ENCODE assay signal across 7 mouse cellular contexts in the genomic region with DNA sequence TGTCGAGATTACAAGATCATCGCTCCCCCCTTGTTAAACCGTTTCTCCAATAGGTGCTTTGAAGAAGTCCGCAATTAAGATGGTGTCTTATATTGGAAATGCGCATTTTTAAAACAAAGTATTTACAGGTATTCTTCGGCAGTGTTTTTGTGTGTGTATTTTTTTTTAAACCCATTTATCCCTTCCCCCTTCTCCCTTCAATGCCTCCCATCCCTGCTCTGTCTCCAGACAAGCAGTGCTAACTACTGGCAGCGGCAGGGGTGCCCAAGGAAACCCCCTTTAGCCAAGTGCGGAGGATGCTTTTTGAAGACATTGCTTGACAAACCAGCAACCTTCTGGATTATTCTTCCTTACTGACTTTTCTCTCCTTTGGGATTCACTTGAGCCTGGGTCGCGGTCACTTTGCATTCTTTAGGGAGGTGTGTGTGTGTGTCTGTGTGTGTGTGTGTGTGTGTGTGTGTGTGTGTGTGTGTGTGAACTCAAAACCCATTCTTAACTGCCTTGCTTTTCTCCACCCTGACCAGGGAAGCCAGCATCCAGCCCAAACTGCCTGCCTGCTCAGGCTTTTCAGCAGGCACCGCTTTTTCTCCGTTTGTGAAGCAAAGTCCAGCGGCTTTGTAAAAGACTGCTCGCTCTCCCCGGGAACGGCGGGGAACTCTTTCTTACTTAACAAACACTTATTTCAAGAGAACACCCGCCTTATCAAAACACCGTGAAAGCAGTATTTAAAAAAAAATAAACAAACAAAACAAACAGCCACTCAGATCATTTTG.
A peak's percentile ranks its signal among the peaks of the same experiment; 100 is the strongest.
DNase-seq lines count a peak whose midpoint lies in the region; ATAC-seq and TF ChIP-seq lines count a peak whose summit lies in the region.

No protein-coding gene starts in this region.

- no peaks in the 10 kb centered on the region for H3K27me3 ChIP-seq in hindbrain, embryonic 12.5 days
- H3K27me3 ChIP-seq in liver, embryonic 12.5 days (replicated peaks): peaks cover 12% of the 10 kb centered on the region
- no peaks in the 10 kb centered on the region; the same call in 1 of the 2 replicates for H3K27me3 ChIP-seq in thymus, adult 2 months (ENCODE audit: control insufficient read depth, insufficient read depth, low read length)

- no peak for TF ChIP-seq POLR2A in thymus, adult 2 months (IDR thresholded peaks at IDR 0.05; ENCODE audit: control insufficient read depth, extremely low read depth, insufficient read depth, low read length, poor library complexity)

- 0 out of 2 replicates have a peak overlapping the region, but pooled peaks have one; percentile 20 for H3K9ac ChIP-seq in hindbrain, embryonic 12.5 days
- no peak overlapping the region for H3K9ac ChIP-seq in liver, embryonic 12.5 days

- no peaks in the 10 kb centered on the region for H3K36me3 ChIP-seq in hindbrain, embryonic 12.5 days
- H3K36me3 ChIP-seq in liver, embryonic 12.5 days: no peaks in the 10 kb centered on the region
- H3K36me3 ChIP-seq in thymus, adult 2 months (ENCODE audit: control insufficient read depth, insufficient read depth, low read length): no peaks in the 10 kb centered on the region

- 16% methylated on average over 19 of the region's 19 CpGs for WGBS in hindbrain, embryonic 12.5 days
- WGBS in liver, embryonic 12.5 days (ENCODE audit: insufficient replicate concordance): 34% methylated on average over 19 of the region's 19 CpGs
- WGBS in thymus, adult 2 months: 39% methylated on average over 19 of the region's 19 CpGs

- no peaks in the 10 kb centered on the region for H3K9me3 ChIP-seq in hindbrain, embryonic 12.5 days (replicated peaks)
- no peaks in the 10 kb centered on the region for H3K9me3 ChIP-seq in liver, embryonic 12.5 days (replicated peaks)

- peak; percentile 32 for DNase-seq in right cerebral cortex, postnatal 4 days
- DNase-seq in right cerebral cortex, postnatal 10 days (ENCODE audit: low spot score in 2 of 2): no peak
- DNase-seq in spleen, adult 12 weeks (ENCODE audit: low spot score): no peak
- no peak for DNase-seq in thymus, adult 2 months

- peak overlapping the region; percentile 44; the same call in 1 of the 2 replicates for H3K27ac ChIP-seq in hindbrain, embryonic 12.5 days
- no peak overlapping the region for H3K27ac ChIP-seq in liver, embryonic 12.5 days
- no peak overlapping the region for H3K27ac ChIP-seq in thymus, adult 2 months (ENCODE audit: control insufficient read depth, insufficient read depth, low read length)

- H3K4me3 ChIP-seq in hindbrain, embryonic 12.5 days: peak overlapping the region; percentile 17
- no peak overlapping the region for H3K4me3 ChIP-seq in liver, embryonic 12.5 days
- H3K4me3 ChIP-seq in thymus, adult 2 months (ENCODE audit: control insufficient read depth, insufficient read depth, low read length): no peak overlapping the region

- TF ChIP-seq CTCF in thymus, adult 2 months (IDR thresholded peaks at IDR 0.05; ENCODE audit: borderline replicate concordance, control insufficient read depth, extremely low read depth, insufficient read depth, low read length, poor library complexity): no peak

- peak overlapping the region; percentile 52 for H3K4me2 ChIP-seq in hindbrain, embryonic 12.5 days (replicated peaks)
- H3K4me2 ChIP-seq in liver, embryonic 12.5 days: peak overlapping the region; percentile 36

- ATAC-seq in hindbrain, embryonic 12.5 days (ENCODE audit: low FRiP score): no peak
- no peak for ATAC-seq in liver, embryonic 12.5 days
- ATAC-seq in megakaryocyte-erythroid progenitor cell, adult 5-6 weeks (replicated peaks; ENCODE audit: low FRiP score, low TSS enrichment, poor library complexity, severe bottlenecking): no peak

- peaks cover 35% of the 10 kb centered on the region for H3K4me1 ChIP-seq in hindbrain, embryonic 12.5 days
- H3K4me1 ChIP-seq in liver, embryonic 12.5 days: no peaks in the 10 kb centered on the region
- H3K4me1 ChIP-seq in thymus, adult 2 months (replicated peaks; ENCODE audit: control insufficient read depth, insufficient read depth, low read length): no peaks in the 10 kb centered on the region
